Mouse (Mus musculus): ENCODE results near the gene Gpr152.

DNA sequence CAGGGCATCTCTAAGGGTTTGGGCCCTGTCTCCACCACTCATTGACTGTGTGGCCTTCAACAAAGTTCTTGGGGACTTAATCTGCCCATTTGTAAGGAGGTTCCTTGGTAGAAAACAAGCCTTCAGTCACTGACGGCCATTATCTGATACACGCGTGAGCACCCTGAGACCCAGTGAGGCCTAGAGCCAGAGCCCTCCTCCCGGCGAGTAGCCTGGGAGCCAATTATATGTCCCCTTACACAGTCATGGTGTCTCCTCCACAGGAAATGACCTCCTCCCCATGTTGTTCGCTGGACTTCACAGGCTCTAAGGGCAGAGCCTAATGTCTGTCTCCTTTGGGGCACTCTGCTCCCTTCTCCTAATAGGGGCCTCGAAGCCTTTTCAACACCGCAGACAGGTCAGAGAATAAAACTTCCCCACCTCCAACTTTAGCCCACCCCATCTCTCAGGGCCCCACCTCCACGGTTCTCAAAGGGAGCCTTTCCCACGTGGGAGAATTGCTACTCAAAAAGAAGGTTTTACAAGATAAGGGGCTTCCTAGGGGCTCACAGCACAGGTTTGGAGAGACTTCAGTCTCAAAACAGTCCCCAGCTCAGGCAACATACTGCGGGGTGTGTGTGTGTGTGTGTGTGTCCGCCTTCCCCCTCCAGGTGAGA is 6.9 kb downstream of the Gpr152 start:
- TF ChIP-seq CTCF (conservative IDR thresholded peaks at IDR 0.05; ENCODE audit: low read length) = no peak
- TF ChIP-seq NANOG (IDR thresholded peaks at IDR 0.05; ENCODE audit: borderline replicate concordance, low read length) = no peak

Measured in E14TG2a.4 (cell line).